Mouse (Mus musculus) heart, embryonic 12.5 days (tissue): ENCODE results near the gene Ociad2. TPM values are rescaled to one million over a fixed set of nuclear protein-coding genes. Genes with fewer than 3 reads are reported as not detected.

Source experiments
- ATAC-seq: fragments of 200-750 bp; cut with Nextera tagmentation; 2 replicates; pipeline ENCODE4 v1.8.0; 2017; ENCODE audit warnings: moderate TSS enrichment, moderate library complexity; ENCODE audit not compliant: insufficient number of reproducible peaks, low FRiP score
- H3K27ac ChIP-seq: fragments of 300-500 bp; sonication (generic); 2 replicates; pipeline ENCODE4 v1.5.1; 2016; ENCODE audit warnings: mild to moderate bottlenecking, moderate library complexity; ENCODE audit not compliant: poor library complexity, severe bottlenecking
- H3K27me3 ChIP-seq: fragments of 300-500 bp; sonication (generic); replicated peaks from 2 replicates; pipeline ENCODE4 v1.6.1; 2016; ENCODE audit warnings: mild to moderate bottlenecking, moderate library complexity
- H3K36me3 ChIP-seq: fragments of 300-500 bp; sonication (generic); 2 replicates; pipeline ENCODE4 v1.6.1; 2016; ENCODE audit warnings: mild to moderate bottlenecking, moderate library complexity
- H3K4me1 ChIP-seq: fragments of 300-500 bp; sonication (generic); replicated peaks from 2 replicates; pipeline ENCODE4 v1.6.1; 2016; ENCODE audit warnings: mild to moderate bottlenecking
- H3K4me2 ChIP-seq: fragments of 300-500 bp; sonication (generic); 2 replicates; pipeline ENCODE4 v1.6.1; 2016; ENCODE audit warnings: mild to moderate bottlenecking, moderate library complexity
- H3K4me3 ChIP-seq: fragments of 300-500 bp; sonication (generic); 2 replicates; pipeline ENCODE4 v1.5.1; 2016; ENCODE audit warnings: mild to moderate bottlenecking
- H3K9ac ChIP-seq: fragments of 300-500 bp; sonication (generic); 2 replicates; pipeline ENCODE4 v1.6.1; 2016; ENCODE audit warnings: mild to moderate bottlenecking, moderate library complexity
- H3K9me3 ChIP-seq: fragments of 300-500 bp; sonication (generic); replicated peaks from 2 replicates; pipeline ENCODE4 v1.6.1; 2016; ENCODE audit warnings: mild to moderate bottlenecking, moderate library complexity
- WGBS: fragments of 180-500 bp; shearing (Covaris S2); methylation state at CpG from one replicate; pipeline ENCODE4 v1.1.7; 2016; 5-methylcytosine and 5-hydroxymethylcytosine counted together
- polyA plus RNA-seq: library from polyadenylated mRNA; unstranded; fragments of >200 nt; fragmentation: Nextera tagmentation; extraction: Ambion mirVana; gene quantifications from 2 replicates; pipeline ENCODE4 v1.2.1, GENCODE M21; 2016

Gene Ociad2
- polyA plus RNA-seq, 1 experiment from 2014 or later: 27.5 TPM

DNA sequence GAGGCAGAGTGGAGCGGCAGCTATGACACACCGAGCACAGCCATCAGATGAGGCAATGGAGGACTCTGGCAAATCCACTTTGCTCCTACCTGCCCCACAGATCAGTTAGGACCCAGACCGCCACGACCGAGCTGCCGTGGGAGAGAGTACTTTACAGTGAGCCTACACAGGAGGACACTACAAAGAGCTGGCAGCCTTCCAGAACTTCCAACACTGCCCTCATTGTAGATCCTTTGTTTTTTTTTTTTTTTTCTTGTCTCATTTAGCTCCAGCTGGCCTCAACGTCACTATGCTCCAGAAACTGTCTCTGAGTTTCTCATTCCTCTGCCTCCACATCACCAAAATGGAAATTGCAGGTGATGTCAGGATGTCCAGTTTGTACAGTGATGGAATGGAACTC, 12.7 kb upstream of the Ociad2 start:
- no peak overlapping the region for H3K9ac ChIP-seq
- 31% methylated on average over 7 of the region's 7 CpGs for WGBS
- peaks cover 15% of the 10 kb centered on the region for H3K4me1 ChIP-seq
- H3K27ac ChIP-seq: no peak overlapping the region
- no peak overlapping the region for H3K4me3 ChIP-seq
- H3K4me2 ChIP-seq: no peak overlapping the region
- no peak; the same call in 1 of the 2 replicates for ATAC-seq
- H3K36me3 ChIP-seq: no peaks in the 10 kb centered on the region
- no peaks in the 10 kb centered on the region for H3K9me3 ChIP-seq
- no peaks in the 10 kb centered on the region for H3K27me3 ChIP-seq

DNA sequence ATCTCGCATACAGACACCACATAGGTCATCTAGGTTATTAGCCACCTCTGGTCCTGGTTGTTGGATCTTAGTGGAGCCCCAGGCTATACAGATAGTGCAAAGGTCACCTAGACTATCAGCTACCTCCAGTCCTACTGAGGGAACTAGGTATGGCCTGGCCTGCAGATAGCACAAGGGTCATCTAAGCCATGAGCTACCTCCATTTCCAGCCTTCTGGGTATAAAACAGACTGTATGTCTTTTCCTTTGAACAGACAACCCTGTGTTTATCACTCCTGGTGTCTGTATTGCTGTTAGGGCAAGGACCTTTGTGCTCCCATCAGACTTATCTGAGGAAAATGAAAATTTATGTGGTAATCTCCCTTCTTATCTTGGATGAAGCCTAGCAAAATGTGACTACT, 11.0 kb upstream of the Ociad2 start:
- H3K4me2 ChIP-seq: no peak overlapping the region
- 89% methylated on average over 1 of the region's 1 CpGs for whole genome bisulfite sequencing
- H3K4me1 ChIP-seq: peaks cover 13% of the 10 kb centered on the region
- H3K27me3 ChIP-seq: 0 out of 2 replicates have a peak, but pooled peaks cover 3% of the 10 kb centered on the region
- no peaks in the 10 kb centered on the region for H3K36me3 ChIP-seq
- H3K4me3 ChIP-seq: no peak overlapping the region
- no peak for ATAC-seq
- H3K9ac ChIP-seq: no peak overlapping the region
- no peak overlapping the region for H3K27ac ChIP-seq
- no peaks in the 10 kb centered on the region for H3K9me3 ChIP-seq

DNA sequence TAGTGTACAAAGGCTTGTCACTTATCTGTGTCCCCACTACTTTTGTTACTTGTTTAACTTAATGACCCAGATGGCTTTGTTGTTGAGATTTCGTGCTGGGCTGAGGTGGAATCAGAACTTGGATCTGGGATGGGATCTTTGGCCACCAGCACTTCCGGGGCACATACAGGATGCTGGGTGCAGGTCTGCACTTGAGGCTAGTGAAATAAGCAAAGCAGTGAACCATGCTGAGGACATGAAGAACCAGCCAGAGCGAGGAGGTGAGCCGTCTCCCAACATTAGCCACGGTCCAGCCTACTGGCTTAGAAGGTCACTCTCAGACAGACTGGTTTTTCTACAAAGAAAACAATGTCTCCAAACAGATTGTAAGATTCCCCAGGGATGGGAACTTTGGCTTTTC, 8.7 kb upstream of the Ociad2 start:
- Histone ChIP-seq H3K27me3 (0 out of 2 replicates have a peak, but pooled peaks cover 6% of the 10 kb centered on the region), H3K4me2 (no peak overlapping the region), H3K27ac (no peak overlapping the region), H3K36me3 (no peaks in the 10 kb centered on the region), H3K4me3 (no peak overlapping the region), H3K9ac (no peak overlapping the region), H3K4me1 (peaks cover 12% of the 10 kb centered on the region), H3K9me3 (no peaks in the 10 kb centered on the region)
- no peak for ATAC-seq
- WGBS: 56% methylated on average over 5 of the region's 5 CpGs

DNA sequence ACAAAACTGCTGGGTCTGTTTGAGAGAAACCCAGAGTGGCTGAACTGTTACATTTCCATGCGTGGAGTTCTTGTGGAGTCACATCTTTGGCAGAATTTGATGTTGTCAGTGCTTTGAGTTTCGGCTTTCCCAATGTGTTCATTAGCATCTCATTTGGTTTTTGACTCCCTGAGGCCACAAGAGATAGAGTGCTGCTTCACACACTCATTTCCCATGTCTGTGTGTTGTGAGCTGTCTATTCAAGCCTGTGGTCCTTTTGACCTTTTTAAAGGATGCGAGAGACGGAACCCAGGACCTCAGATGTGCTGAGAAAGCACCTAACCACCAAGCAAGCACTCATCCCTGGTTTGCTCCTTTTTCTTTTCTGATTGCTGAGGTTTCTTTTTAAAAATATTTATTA, 4.4 kb upstream of the Ociad2 start:
- 84% methylated on average over 4 of the region's 4 CpGs for WGBS
- no peak overlapping the region for H3K27ac ChIP-seq
- ATAC-seq: no peak

DNA sequence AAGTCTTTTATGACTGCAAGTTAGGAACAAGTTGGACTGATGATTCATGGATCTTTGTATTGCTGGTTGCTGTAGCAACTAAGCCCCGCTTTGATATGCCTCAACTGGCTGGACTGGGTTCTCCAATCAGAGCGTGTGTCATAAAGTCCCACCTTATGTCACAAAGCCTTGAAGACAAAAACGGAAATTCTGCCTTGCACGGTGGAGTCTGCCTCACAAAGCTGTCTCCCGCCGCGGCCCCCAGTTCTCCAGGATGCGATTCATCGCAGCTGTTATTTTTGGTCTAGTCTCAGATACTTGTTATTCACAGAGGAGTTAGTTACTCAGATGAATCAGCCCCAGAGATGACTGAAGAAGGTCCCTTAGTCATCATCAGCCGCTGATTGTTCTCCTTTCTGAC, 3.5 kb upstream of the Ociad2 start:
- Histone ChIP-seq H3K36me3 (no peaks in the 10 kb centered on the region), H3K4me1 (peaks cover 7% of the 10 kb centered on the region; the same call in 1 of the 2 replicates), H3K4me3 (no peak overlapping the region), H3K4me2 (no peak overlapping the region), H3K27ac (no peak overlapping the region), H3K9ac (no peak overlapping the region), H3K9me3 (no peaks in the 10 kb centered on the region), H3K27me3 (0 out of 2 replicates have a peak, but pooled peaks cover 6% of the 10 kb centered on the region)
- ATAC-seq: no peak
- 56% methylated on average over 10 of the region's 10 CpGs for WGBS

More for the DNA sequence above, 4.4 kb upstream of the Ociad2 start:
- Histone ChIP-seq H3K9me3 (no peaks in the 10 kb centered on the region), H3K9ac (no peak overlapping the region), H3K27me3 (0 out of 2 replicates have a peak, but pooled peaks cover 6% of the 10 kb centered on the region), H3K4me3 (no peak overlapping the region), H3K4me1 (peaks cover 7% of the 10 kb centered on the region; the same call in 1 of the 2 replicates), H3K36me3 (no peaks in the 10 kb centered on the region), H3K4me2 (no peak overlapping the region)

- H3K4me2 ChIP-seq: no peak overlapping the region
- H3K36me3 ChIP-seq: no peaks in the 10 kb centered on the region
- H3K4me1 ChIP-seq: peaks cover 8% of the 10 kb centered on the region; the same call in 1 of the 2 replicates
- no peaks in the 10 kb centered on the region for H3K9me3 ChIP-seq
- no peak overlapping the region for H3K4me3 ChIP-seq
- H3K9ac ChIP-seq: no peak overlapping the region
- ATAC-seq: no peak
- 0 out of 2 replicates have a peak, but pooled peaks cover 6% of the 10 kb centered on the region for H3K27me3 ChIP-seq
- no peak overlapping the region for H3K27ac ChIP-seq
- 81% methylated on average over 22 of the region's 22 CpGs for WGBS
Measured at GRCm38 (mm10) chr5:73342701-73343355, 2.0 kb upstream of the Ociad2 start.

DNA sequence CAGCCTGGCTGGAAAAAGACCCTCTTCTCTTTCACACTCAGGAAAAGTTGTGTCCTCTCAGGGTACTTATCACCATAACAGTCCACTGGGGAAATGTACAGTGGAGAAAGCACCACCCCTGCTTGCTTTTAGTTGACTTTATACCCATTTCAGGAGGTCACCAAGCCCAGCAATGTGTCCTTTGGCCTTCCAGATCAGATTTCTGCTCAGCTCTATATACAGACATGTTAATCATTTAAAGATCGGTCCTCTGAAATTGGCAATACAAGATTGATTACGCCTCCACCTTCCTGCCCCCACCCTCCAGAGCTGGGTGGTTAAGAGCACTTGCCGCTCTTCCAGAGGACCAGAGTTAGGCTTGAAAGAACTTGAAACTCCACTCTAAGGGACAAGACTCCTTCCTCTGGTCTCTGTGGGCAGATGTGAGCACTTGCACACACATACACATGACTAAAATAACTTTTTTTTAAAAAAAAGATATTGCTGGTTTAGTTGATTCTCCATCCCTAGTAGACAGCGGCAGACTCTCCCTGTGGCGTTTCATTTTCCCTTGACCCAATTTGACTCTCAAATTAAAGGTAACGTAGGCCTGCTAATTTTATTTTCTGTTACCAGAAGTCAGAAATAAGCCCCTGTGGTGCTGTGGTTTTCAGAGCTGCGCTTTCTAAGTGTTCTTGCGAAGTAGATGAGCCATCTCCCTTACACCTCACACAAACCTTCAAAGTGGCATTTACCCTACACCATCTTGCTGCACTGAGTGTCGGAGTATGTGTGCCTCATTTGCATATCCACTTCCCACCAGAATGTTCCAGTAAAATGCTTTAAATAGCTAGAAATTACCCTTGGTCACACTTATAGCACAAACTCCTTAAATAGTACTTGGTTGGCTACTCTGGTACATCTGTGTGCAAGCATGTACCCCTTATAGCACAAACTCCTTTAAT, 777 bp downstream of the Ociad2 start:
- Histone ChIP-seq H3K27ac (no peak overlapping the region), H3K9ac (no peak overlapping the region), H3K36me3 (no peaks in the 10 kb centered on the region), H3K4me2 (no peak overlapping the region), H3K9me3 (no peaks in the 10 kb centered on the region), H3K27me3 (0 out of 2 replicates have a peak, but pooled peaks cover 3% of the 10 kb centered on the region), H3K4me3 (no peak overlapping the region), H3K4me1 (peaks cover 33% of the 10 kb centered on the region)
- 89% methylated on average over 9 of the region's 9 CpGs for WGBS
- no peak for ATAC-seq

GRCm38 (mm10) chr5:73338832-73339163, 2.0 kb downstream of the Ociad2 start:
- Histone ChIP-seq H3K9ac (peak overlapping the region; percentile 82), H3K4me2 (peak overlapping the region; percentile 89), H3K36me3 (no peaks in the 10 kb centered on the region), H3K27me3 (no peaks in the 10 kb centered on the region), H3K4me3 (peak overlapping the region; percentile 70), H3K4me1 (peaks cover 34% of the 10 kb centered on the region), H3K27ac (peak overlapping the region; percentile 57; the same call in 1 of the 2 replicates), H3K9me3 (no peaks in the 10 kb centered on the region)
- 0 out of 2 replicates have a peak, but pooled peaks have one; percentile 10 for ATAC-seq
- 57% methylated on average over 14 of the region's 14 CpGs for WGBS

DNA sequence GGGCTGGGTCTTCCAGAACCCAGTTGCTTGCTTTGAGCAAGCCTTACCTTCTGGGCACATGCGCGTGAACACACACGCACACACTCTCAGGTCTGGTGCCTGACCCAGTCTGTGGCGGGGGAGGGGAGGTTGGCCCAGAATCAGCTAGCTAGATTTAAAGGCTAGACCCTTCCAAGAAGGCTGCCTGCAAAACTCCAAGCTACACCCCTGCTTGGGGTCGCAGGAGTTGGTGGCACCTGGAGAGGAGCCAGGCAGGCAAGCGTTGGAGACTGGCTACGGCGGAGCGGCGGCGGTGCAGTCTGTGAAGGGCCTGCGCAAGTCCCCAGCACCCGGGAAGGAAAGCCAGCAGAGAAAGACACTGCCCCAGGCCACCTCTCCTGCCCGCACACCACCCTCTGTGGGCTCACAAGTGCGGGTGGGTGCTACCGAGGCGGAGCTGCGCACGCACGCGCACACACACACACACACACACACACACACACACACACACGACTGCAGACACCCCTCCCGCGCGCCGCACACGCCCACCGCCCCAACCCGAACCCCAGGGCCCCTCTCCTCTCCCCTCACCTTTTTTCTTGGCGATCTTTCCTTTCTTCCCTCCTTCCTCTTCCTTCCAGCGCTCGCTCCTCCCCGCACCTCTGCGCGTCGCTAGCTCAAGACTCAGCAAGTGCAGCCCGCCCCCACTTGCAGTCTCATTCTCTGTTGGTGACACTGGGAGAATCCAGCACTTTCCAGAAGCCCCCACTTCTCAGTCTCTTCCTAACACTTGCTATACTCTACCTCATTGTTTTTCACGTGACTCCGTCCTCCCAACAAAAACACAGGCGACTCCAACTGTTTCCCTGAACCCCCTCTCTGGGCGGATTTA, 2.6 kb downstream of the Ociad2 start:
- ATAC-seq: peak; percentile 47
- Histone ChIP-seq H3K4me1 (peaks cover 34% of the 10 kb centered on the region), H3K36me3 (no peaks in the 10 kb centered on the region), H3K4me3 (peak overlapping the region; percentile 70), H3K27me3 (no peaks in the 10 kb centered on the region), H3K27ac (peak overlapping the region; percentile 57; the same call in 1 of the 2 replicates), H3K4me2 (peak overlapping the region; percentile 89), H3K9ac (peak overlapping the region; percentile 82), H3K9me3 (no peaks in the 10 kb centered on the region)
- 4% methylated on average over 41 of the region's 41 CpGs for WGBS

GRCm38 (mm10) chr5:73336448-73336847, 4.4 kb downstream of the Ociad2 start:
- Histone ChIP-seq H3K27ac (no peak overlapping the region), H3K4me2 (no peak overlapping the region), H3K4me3 (no peak overlapping the region), H3K9ac (no peak overlapping the region), H3K27me3 (no peaks in the 10 kb centered on the region), H3K36me3 (no peaks in the 10 kb centered on the region), H3K9me3 (no peaks in the 10 kb centered on the region), H3K4me1 (peaks cover 43% of the 10 kb centered on the region)
- WGBS: 19% methylated on average over 5 of the region's 5 CpGs
- ATAC-seq: peak; percentile 44; the same call in 1 of the 2 replicates
